Mouse (Mus musculus): ENCODE data around the gene Fars2. TPM values are rescaled to one million over a fixed set of nuclear protein-coding genes. Genes with fewer than 3 reads are reported as not detected.
A peak's percentile ranks its signal among the peaks of the same experiment; 100 is the strongest.

Gene Fars2
- polyA plus RNA-seq, 1 experiment from 2014 or later, result 30.6 TPM

DNA sequence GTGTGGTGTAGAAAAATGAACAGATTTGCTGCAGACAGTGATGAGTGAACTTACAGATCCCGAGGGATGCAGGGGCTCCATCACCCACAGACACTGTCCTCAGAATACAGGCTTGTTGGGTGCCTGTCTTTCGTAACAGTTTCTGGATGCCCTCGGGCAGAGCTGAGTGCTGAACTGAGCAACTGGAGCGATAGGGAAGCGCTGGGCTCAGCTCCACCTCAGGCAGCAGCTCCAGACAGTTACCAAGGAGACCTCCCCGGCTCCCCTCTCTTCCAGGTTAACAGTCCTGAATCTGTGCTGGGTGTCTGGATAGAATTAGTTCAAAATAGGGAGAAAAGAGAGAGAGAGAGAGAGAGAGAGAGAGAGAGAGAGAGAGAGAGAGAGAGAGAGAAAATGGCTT lies 433.5 kb downstream of the Fars2 start:
- Histone ChIP-seq H3K27ac (no peak overlapping the region), H3K36me3 (no peaks in the 10 kb centered on the region), H3K9ac (no peak overlapping the region), H3K9me3 (no peaks in the 10 kb centered on the region), H3K4me3 (no peak overlapping the region), H3K4me2 (replicated peaks) (no peak overlapping the region), H3K4me1 (no peaks in the 10 kb centered on the region), H3K27me3 (replicated peaks) (no peaks in the 10 kb centered on the region)
- no peak for ATAC-seq (ENCODE audit: low FRiP score, low read depth)
- 55% methylated on average over 6 of the region's 6 CpGs for WGBS

DNA sequence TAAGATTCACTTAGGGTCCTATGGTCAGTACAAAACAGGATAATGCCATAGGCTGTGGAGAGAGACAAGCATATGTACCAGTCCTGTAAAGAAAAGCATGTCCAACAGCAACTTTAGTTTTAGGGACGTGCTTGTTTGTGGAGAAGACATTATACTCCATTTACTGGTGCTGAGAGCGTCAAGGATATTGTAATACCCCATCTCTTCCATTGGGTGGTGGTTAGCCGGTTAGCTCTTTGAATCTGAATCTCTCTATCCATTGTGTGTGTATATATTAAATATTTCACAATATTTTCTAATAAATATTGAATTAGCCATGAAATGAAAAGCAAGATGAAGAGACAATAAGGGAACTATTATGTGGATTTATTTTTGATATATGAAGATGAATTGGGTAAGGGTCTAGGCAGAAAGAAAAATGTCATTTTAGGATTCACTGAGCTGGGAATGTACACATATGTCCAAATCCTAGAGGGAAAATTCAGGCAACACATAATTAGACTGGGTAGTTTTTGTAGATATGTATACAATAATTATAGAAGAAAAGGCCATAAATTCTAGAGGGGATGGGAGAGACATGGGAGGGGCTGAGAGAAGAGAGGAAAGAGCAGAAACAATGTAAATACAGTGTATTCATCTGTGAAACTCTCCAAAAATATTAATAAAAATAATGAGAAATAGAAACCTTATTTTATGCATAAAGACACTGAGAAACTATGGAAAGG lies 435.5 kb downstream of the Fars2 start:
- Histone ChIP-seq H3K4me2 (replicated peaks) (no peak overlapping the region), H3K4me1 (no peaks in the 10 kb centered on the region), H3K4me3 (no peak overlapping the region), H3K9ac (no peak overlapping the region), H3K27me3 (replicated peaks) (no peaks in the 10 kb centered on the region), H3K36me3 (no peaks in the 10 kb centered on the region), H3K9me3 (no peaks in the 10 kb centered on the region), H3K27ac (no peak overlapping the region)
- 80% methylated on average over 3 of the region's 3 CpGs for WGBS
- no peak for ATAC-seq (ENCODE audit: low FRiP score, low read depth)

DNA sequence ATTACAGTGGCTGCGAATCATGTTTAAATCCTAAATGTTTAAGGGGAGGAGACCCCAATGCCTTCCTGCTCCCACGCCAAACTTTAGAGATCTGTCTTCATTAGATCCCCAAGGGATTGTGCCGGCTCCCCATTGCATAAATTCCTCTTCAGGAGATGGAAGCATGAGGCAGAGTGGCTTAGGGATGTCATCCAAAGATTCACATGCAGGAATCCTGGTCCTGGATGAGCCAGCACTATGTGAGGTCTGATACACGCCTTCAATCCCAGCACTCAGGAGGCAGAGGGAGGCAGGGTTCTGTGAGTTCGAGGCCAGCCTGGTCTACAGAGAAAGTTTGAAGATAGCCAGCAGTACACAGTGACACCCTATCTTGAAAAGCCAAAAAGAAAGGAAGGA lies 436.0 kb downstream of the Fars2 start:
- WGBS, result 79% methylated on average over 5 of the region's 5 CpGs
- H3K27me3 ChIP-seq (replicated peaks), result no peaks in the 10 kb centered on the region
- no peaks in the 10 kb centered on the region for H3K36me3 ChIP-seq
- no peaks in the 10 kb centered on the region for H3K4me1 ChIP-seq
- H3K9me3 ChIP-seq, result no peaks in the 10 kb centered on the region
- H3K4me3 ChIP-seq, result no peak overlapping the region
- ATAC-seq (ENCODE audit: low FRiP score, low read depth), result no peak
- H3K4me2 ChIP-seq (replicated peaks), result no peak overlapping the region
- no peak overlapping the region for H3K27ac ChIP-seq
- H3K9ac ChIP-seq, result no peak overlapping the region

DNA sequence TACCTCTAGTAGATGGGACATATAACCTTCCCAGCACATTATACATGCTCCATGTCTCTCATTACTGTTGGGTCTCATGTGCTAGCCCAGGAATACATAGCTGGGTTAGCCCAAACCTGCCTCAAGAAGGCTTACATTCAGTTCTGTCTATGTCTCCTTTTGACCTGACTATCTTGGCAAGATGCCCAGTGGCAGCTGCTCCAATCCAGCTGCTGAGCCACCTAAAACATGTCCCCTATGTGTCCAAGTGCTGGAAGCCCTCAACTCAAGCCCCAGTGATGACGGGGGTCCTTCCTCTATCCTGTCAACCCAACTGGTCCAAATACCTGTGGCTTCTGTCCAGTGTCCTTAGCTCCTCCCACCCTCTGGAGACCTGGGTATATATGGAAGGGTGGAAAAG lies 437.5 kb downstream of the Fars2 start:
- Histone ChIP-seq H3K9me3 (no peaks in the 10 kb centered on the region), H3K4me3 (no peak overlapping the region), H3K36me3 (no peaks in the 10 kb centered on the region), H3K9ac (no peak overlapping the region), H3K4me1 (no peaks in the 10 kb centered on the region), H3K27ac (no peak overlapping the region), H3K4me2 (replicated peaks) (no peak overlapping the region), H3K27me3 (replicated peaks) (no peaks in the 10 kb centered on the region)
- no peak for ATAC-seq (ENCODE audit: low FRiP score, low read depth)
- WGBS, result 90% methylated on average over 1 of the region's 1 CpGs

DNA sequence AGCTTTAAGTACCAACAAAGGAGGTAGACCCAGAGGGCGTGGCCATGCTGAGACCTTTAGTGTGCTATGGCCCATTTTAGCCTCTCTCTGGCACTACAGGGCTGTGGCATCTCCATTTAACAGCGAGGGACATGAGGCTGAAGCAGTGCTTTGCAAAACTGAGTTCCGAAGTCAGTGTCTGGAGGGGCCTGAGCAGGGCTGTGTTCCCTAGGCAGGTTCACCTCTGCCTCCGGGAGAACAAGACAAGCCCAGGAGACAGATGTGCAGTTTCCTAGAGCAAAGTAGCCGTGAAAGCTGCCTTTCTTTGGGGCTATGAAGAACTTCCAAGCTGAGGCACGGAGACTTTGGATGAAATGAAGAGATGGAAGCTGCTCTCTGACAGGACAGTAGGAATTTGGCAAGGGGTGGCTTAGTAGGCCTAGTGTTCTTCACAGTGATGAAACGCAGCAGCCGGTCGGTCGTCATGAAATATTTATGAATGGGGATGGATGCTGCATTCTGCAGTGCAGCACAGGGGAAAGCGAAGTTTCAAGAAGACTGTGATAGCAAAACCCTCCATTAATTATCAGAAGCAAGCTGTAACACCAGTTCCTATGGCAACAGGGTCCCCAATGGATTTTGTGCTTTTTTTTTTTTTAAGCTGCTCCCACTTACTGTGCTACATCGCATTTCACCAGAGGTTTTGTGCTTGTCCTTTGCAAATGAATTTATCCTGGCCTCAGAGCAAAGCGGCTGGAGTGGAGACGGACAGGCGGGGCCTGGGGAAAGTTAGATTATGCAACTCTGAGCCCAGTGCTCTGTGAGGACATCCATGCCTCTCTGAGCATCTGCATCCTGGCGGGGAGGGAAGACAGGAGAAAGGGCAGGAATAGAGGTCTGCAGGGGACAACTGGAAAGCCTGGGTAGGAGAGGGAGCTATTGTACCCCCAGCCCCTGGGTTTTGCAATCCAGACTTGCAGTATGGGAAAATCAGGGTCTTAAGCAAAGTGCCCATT lies 445.5 kb downstream of the Fars2 start:
- no peaks in the 10 kb centered on the region for H3K27me3 ChIP-seq (replicated peaks)
- H3K9me3 ChIP-seq, result no peaks in the 10 kb centered on the region
- H3K4me3 ChIP-seq, result no peak overlapping the region
- 59% methylated on average over 16 of the region's 16 CpGs for WGBS
- H3K9ac ChIP-seq, result no peak overlapping the region
- no peaks in the 10 kb centered on the region for H3K36me3 ChIP-seq
- ATAC-seq (ENCODE audit: low FRiP score, low read depth), result peak; percentile 70
- H3K4me2 ChIP-seq (replicated peaks), result no peak overlapping the region
- H3K27ac ChIP-seq, result 0 out of 2 replicates have a peak overlapping the region, but pooled peaks have one; percentile 57
- peaks cover 17% of the 10 kb centered on the region for H3K4me1 ChIP-seq

DNA sequence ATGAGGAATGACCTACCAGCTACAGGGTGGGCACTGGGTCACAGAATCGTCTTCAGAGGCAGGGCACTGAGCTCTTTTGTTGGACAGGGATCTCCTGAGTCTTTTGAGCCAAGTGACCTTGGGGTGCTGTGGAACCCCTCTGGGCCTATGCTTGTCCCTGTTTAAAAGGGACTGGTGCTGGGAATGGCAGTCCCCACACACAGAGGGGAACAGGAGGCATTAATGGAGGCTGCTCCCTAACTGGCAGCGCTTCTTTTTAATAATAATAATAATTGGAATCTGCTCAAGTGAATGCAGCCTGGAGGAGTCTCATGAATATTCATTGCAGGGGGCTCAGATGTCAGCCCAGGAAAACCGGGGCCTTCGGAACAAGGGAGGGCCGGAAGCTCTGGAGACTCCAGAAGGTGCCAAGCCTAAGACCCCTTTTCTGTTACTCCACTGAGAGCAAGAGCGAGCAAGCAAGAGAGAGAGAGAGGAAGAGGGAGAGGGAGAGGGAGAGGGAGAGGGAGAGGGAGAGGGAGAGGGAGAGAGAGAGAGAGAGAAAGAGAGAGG lies 447.6 kb downstream of the Fars2 start:
- H3K4me2 ChIP-seq (replicated peaks), result no peak overlapping the region
- ATAC-seq (ENCODE audit: low FRiP score, low read depth), result peak; percentile 58; the same call in 1 of the 2 replicates

DNA sequence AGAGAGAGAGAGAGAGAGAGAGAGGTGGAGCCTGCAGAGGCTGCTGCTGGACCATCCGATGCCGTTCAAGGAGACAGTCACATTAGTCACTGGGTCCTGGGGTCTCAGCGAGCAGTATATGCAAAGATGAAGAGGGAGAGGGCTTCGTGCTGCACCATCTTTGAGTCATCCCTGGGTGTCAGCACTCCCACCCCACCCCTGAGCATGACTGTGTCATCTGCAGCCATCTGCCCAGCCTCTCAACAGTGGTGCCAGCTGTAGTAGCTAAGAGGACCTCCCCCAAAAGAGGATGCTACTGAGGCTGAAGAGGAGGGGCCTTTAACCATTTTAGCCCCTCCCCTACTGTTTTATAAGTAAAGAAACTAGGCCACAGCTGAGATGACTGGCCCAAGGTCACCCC lies 459.6 kb downstream of the Fars2 start:
- H3K9me3 ChIP-seq, result no peaks in the 10 kb centered on the region
- no peaks in the 10 kb centered on the region for H3K36me3 ChIP-seq
- peaks cover 12% of the 10 kb centered on the region; the same call in 1 of the 2 replicates for H3K4me1 ChIP-seq
- no peak for ATAC-seq (ENCODE audit: low FRiP score, low read depth)
- H3K27ac ChIP-seq, result no peak overlapping the region
- no peaks in the 10 kb centered on the region for H3K27me3 ChIP-seq (replicated peaks)
- no peak overlapping the region for H3K9ac ChIP-seq
- H3K4me2 ChIP-seq (replicated peaks), result no peak overlapping the region
- H3K4me3 ChIP-seq, result no peak overlapping the region
- 66% methylated on average over 4 of the region's 4 CpGs for WGBS

More for the DNA sequence above, 447.6 kb downstream of the Fars2 start:
- Histone ChIP-seq H3K27ac (no peak overlapping the region), H3K9ac (no peak overlapping the region), H3K9me3 (no peaks in the 10 kb centered on the region), H3K4me1 (peaks cover 17% of the 10 kb centered on the region), H3K27me3 (replicated peaks) (no peaks in the 10 kb centered on the region), H3K36me3 (no peaks in the 10 kb centered on the region), H3K4me3 (no peak overlapping the region)
- WGBS, result 24% methylated on average over 6 of the region's 6 CpGs

DNA sequence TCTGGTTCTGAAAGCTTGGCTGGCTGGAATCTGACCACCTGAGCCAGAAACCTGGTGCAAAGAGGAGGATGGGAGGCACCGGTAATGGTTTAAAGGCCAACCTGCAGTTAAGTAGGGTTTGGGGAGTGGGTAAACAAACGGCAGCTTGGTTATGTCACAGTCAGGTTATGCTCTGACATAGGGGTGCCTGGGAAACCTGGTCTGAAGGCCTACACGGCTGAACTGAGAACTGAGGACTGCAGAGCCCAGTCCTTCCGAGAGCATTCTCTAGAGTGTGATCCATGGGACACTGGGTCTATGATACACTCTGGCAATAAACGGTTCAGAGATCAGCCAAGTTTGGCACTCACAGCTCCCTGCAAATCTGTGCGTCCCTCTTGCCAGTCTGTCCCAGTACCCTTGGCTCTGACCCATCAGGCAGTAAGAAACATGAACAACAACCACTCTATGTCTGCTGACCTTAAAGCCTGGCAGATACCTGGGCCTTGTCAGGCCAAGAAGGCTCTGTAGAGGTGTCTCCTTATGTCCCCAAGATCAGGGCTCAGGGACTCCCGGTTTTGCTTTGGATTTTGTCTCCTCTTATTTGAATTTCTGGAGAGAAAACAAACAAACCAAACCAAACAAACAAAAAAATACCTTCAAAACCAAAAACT lies 460.8 kb downstream of the Fars2 start:
- 64% methylated on average over 7 of the region's 7 CpGs for WGBS
- Histone ChIP-seq H3K36me3 (no peaks in the 10 kb centered on the region), H3K9ac (peak overlapping the region; percentile 62; the same call in 1 of the 2 replicates), H3K9me3 (no peaks in the 10 kb centered on the region), H3K4me3 (no peak overlapping the region), H3K27me3 (replicated peaks) (no peaks in the 10 kb centered on the region), H3K4me1 (peaks cover 15% of the 10 kb centered on the region), H3K27ac (no peak overlapping the region), H3K4me2 (replicated peaks) (peak overlapping the region; percentile 71)
- ATAC-seq (ENCODE audit: low FRiP score, low read depth), result peak; percentile 29; the same call in 1 of the 2 replicates

DNA sequence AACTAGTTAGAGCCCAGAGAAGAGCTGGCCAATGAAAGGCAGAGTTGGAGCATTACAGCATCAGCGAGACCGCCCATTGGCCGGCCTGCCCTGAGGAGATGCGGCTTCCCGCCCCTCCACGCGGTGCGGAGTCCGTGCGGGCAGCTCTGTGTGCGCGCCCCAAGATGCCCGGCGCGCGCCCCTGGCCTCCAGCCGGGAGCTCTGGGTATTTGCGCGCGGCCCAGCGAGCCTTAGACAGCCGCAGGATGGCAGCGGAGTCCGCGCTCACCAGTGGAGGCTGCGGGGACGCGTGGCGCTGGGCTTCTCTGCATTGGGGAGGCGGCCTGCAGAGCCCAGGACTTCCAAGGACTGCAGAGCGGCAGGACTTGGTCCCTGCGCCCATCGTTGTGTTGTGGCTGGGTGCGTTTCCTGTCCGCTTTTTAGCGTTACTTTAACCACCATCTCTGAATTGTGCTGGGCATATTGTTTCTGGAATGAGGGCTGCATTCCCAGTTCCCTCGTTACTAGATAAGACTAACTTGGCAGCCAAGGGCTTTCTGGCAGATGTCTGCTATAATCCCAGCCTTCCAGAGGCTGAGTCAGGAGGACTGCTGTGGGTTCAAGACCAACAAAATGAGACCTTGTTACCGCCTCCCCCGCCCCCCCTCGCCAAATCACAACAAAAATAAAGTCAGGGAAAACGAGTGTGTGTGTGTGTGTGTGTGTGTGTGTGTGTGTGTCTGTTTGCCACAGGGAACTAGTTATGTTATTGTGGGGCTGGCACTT lies 461.5 kb downstream of the Fars2 start:
- Histone ChIP-seq H3K9me3 (no peaks in the 10 kb centered on the region), H3K9ac (peak overlapping the region; percentile 62), H3K27me3 (replicated peaks) (no peaks in the 10 kb centered on the region), H3K4me2 (replicated peaks) (peak overlapping the region; percentile 71), H3K4me1 (peaks cover 22% of the 10 kb centered on the region), H3K4me3 (peak overlapping the region; percentile 43), H3K36me3 (no peaks in the 10 kb centered on the region), H3K27ac (no peak overlapping the region)
- 3% methylated on average over 41 of the region's 41 CpGs for WGBS
- ATAC-seq (ENCODE audit: low FRiP score, low read depth), result peak; percentile 96

DNA sequence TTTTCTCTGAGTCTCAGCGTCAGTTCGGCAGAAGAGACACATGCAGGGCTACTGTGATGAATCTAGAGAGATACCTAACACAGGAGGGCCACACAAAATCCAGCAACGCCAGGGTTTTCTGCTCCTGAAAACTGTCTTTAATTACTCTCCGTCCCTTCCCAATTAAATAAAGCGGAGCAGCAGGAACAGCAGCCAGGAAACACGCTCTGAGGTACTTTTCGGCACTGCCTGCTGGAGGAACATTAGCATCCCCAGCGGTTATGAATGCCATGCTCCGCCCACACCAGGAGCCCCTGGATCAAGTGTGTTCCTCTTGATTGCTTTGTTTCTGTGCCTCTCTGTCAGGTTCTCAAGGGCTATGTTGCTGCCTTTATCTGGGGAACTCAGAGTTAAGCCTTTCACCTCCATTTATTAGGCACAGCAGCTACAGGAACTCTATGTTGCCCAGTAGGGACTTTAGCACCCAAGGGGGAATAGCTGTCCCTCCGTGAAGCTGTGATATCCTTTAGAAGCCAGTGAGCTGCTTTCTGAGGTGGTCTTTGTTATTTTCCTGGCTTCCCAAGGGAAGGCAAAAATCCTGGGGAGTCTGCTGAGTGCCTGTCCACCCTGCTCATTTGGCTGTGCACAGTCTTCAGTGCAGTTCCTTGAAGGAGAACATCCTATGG lies 465.3 kb downstream of the Fars2 start:
- H3K9ac ChIP-seq, result no peak overlapping the region
- peaks cover 4% of the 10 kb centered on the region; the same call in 1 of the 2 replicates for H3K9me3 ChIP-seq
- no peak overlapping the region for H3K4me3 ChIP-seq
- no peak overlapping the region for H3K27ac ChIP-seq
- H3K4me2 ChIP-seq (replicated peaks), result peak overlapping the region; percentile 27
- no peak for ATAC-seq (ENCODE audit: low FRiP score, low read depth)
- peaks cover 24% of the 10 kb centered on the region for H3K4me1 ChIP-seq
- 10% methylated on average over 10 of the region's 10 CpGs for WGBS
- no peaks in the 10 kb centered on the region for H3K36me3 ChIP-seq
- H3K27me3 ChIP-seq (replicated peaks), result no peaks in the 10 kb centered on the region

All from neural tube, embryonic 12.5 days (tissue).